Mouse (Mus musculus) kidney, adult 2 months (tissue): ENCODE measurements at regions not wholly inside any gene's neighbourhood (a gene's known extent, or its start where the extent isn't known, plus 50 kb on each side); places are given as distances from the start of the nearest gene placed in this dataset.

Source experiments
- DNase-seq: peaks from one replicate; pipeline ENCODE4 v3.0.0; 2021
- H3K27ac ChIP-seq: fragments of 200-500 bp; 2 replicates; pipeline ENCODE4 v1.5.1; 2012; ENCODE audit warnings: low read depth, low read length, control low read depth, inconsistent platforms; ENCODE audit not compliant: insufficient read depth
- H3K27me3 ChIP-seq: fragments of 200-500 bp; replicated peaks from 2 replicates; pipeline ENCODE4 v1.6.1; 2012; ENCODE audit warnings: mild to moderate bottlenecking, moderate library complexity, low read length, inconsistent platforms; ENCODE audit not compliant: control insufficient read depth, insufficient read depth
- H3K36me3 ChIP-seq: fragments of 200-500 bp; 2 replicates; pipeline ENCODE4 v1.6.1; 2012; ENCODE audit warnings: mild to moderate bottlenecking, moderate library complexity, low read length, inconsistent platforms; ENCODE audit not compliant: control insufficient read depth, insufficient read depth
- H3K4me1 ChIP-seq: fragments of 200-500 bp; 2 replicates; pipeline ENCODE4 v1.6.1; 2011; ENCODE audit warnings: low read length; ENCODE audit not compliant: control insufficient read depth, insufficient read depth
- H3K4me3 ChIP-seq: fragments of 200-500 bp; 2 replicates; pipeline ENCODE4 v1.5.1; 2011; ENCODE audit warnings: mild to moderate bottlenecking, low read depth, low read length, control low read depth; ENCODE audit not compliant: insufficient read depth
- CTCF ChIP-seq: fragments of 200-500 bp; conservative IDR thresholded peaks from 2 replicates; pipeline ENCODE4 v1.5.1; 2011; ENCODE audit warnings: low read depth, mild to moderate bottlenecking, control low read depth, low read length, moderate library complexity, mixed read lengths; ENCODE audit not compliant: insufficient read depth, insufficient read length
- POLR2A ChIP-seq: fragments of 200-500 bp; IDR thresholded peaks from one replicate; pipeline ENCODE4 v1.6.1; 2011; ENCODE audit warnings: low read depth, low read length, control low read depth
- WGBS: fragments of 180-500 bp; shearing (Covaris S2); methylation state at CpG from one replicate; pipeline ENCODE4 v1.1.7; 2018; 5-methylcytosine and 5-hydroxymethylcytosine counted together

DNA sequence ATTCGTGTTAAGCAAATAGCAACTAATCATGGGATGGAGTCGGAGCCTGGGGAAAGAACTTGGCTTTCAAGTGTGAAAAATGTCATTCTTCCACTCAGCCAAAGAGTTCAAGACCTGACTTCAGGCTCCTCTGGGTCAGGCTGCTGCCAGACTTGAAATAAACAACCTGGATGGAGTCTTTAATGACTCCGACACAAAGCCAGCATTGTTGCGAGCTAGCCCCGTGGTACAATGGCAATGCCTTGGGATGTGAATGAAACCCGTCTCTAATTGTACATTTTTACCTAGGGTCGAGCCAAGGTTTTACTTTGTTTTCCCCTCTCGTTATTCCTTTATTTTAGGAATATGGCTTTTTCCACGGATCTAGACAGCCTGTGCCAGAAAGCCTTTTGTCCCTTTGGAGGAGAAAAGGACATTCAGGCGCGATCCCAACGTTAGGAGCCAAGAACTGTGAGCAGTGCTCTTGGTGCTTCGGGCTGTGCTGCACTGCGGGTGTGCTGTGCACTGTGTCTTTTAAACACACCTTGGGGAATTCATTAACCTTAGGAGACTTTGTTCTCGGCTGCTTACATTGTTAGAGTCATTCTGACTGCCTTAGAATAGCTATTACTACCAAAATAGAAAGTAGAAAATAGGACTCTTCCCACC, 398.1 kb downstream of the Cd83 start:
- WGBS, result 37% methylated on average over 15 of the region's 15 CpGs
- no peak for TF ChIP-seq CTCF
- TF ChIP-seq POLR2A, result no peak
- no peak overlapping the region for H3K4me3 ChIP-seq
- no peak overlapping the region for H3K27ac ChIP-seq
- H3K27me3 ChIP-seq, result no peaks in the 10 kb centered on the region
- peak; percentile 58 for DNase-seq
- H3K4me1 ChIP-seq, result peaks cover 5% of the 10 kb centered on the region; the same call in 1 of the 2 replicates
- no peaks in the 10 kb centered on the region for H3K36me3 ChIP-seq

DNA sequence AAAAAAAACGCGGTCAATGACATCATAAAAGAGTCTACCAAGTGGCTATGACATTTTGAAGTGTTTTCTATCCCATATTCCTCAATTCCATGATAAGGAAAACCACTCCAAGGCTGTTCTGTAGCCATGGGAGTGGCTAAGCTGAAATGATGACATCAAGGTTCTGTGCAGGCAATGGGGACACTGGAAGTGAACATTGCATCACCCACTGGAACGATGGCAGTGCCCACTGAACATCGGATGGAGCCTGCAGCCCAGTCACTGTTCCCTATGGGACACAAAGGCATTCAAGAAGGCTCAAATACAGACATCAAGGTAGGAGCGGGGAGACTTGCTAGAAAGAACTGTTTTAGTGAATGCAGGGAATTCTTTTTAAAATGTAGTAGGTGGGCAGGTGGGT, 410.8 kb downstream of the Cd83 start:
- H3K27me3 ChIP-seq, result no peaks in the 10 kb centered on the region
- no peak overlapping the region for H3K27ac ChIP-seq
- TF ChIP-seq POLR2A (no peak), CTCF (no peak)
- no peak overlapping the region for H3K4me3 ChIP-seq
- 94% methylated on average over 5 of the region's 5 CpGs for WGBS
- H3K36me3 ChIP-seq, result no peaks in the 10 kb centered on the region
- no peak for DNase-seq
- H3K4me1 ChIP-seq, result no peaks in the 10 kb centered on the region

- no peak for DNase-seq
- Histone ChIP-seq H3K4me3 (no peak overlapping the region), H3K36me3 (no peaks in the 10 kb centered on the region), H3K27ac (no peak overlapping the region), H3K4me1 (no peaks in the 10 kb centered on the region), H3K27me3 (no peaks in the 10 kb centered on the region)
- WGBS, result 96% methylated on average over 4 of the region's 4 CpGs
- TF ChIP-seq POLR2A, result no peak
- no peak for TF ChIP-seq CTCF
These were observed 421.5 kb downstream of the Cd83 start for GRCm38 (mm10) chr13:44206042-44206441.

DNA sequence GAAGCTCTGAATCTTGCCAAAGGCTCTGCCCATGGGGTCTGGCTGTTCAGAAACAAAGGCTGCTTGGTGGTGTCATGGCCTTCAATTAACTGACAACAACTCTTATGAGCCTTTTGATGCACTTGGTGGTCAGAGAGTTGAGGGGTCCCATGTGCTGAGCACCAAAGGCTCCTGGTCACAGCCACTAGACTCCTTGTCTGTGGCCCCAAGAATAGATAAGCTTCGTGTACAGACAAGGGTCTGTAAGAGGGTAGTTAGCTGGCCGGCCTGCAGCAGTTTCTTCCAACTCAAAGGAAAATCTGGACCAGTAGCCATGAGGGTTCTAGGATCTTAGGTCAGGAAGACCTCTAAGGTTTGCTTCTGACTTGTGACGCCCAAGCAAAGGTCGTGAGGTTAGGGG, 421.9 kb downstream of the Cd83 start:
- H3K27me3 ChIP-seq, result no peaks in the 10 kb centered on the region
- 97% methylated on average over 4 of the region's 4 CpGs for WGBS
- no peaks in the 10 kb centered on the region for H3K4me1 ChIP-seq
- TF ChIP-seq POLR2A, result no peak
- TF ChIP-seq CTCF, result no peak
- no peak overlapping the region for H3K4me3 ChIP-seq
- no peak overlapping the region for H3K27ac ChIP-seq
- DNase-seq, result no peak
- no peaks in the 10 kb centered on the region for H3K36me3 ChIP-seq

GRCm38 (mm10) chr13:44207400-44208005, 422.9 kb downstream of the Cd83 start:
- Histone ChIP-seq H3K27me3 (no peaks in the 10 kb centered on the region), H3K36me3 (no peaks in the 10 kb centered on the region), H3K4me3 (no peak overlapping the region), H3K27ac (no peak overlapping the region), H3K4me1 (no peaks in the 10 kb centered on the region)
- WGBS, result 82% methylated on average over 11 of the region's 11 CpGs
- no peak for TF ChIP-seq CTCF
- no peak for TF ChIP-seq POLR2A
- no peak for DNase-seq

GRCm38 (mm10) chr13:44209036-44209435, 424.5 kb downstream of the Cd83 start:
- TF ChIP-seq CTCF, result no peak
- no peak for TF ChIP-seq POLR2A
- DNase-seq, result peak; percentile 12
- no peak overlapping the region for H3K4me3 ChIP-seq
- no peak overlapping the region for H3K27ac ChIP-seq
- no peaks in the 10 kb centered on the region for H3K27me3 ChIP-seq
- WGBS, result 28% methylated on average over 11 of the region's 11 CpGs
- no peaks in the 10 kb centered on the region for H3K36me3 ChIP-seq
- no peaks in the 10 kb centered on the region for H3K4me1 ChIP-seq

GRCm38 (mm10) chr13:44210123-44210522, 425.5 kb downstream of the Cd83 start:
- Histone ChIP-seq H3K27me3 (no peaks in the 10 kb centered on the region), H3K36me3 (no peaks in the 10 kb centered on the region), H3K27ac (no peak overlapping the region), H3K4me3 (no peak overlapping the region), H3K4me1 (no peaks in the 10 kb centered on the region)
- peak; percentile 3 for DNase-seq
- no peak for TF ChIP-seq CTCF
- TF ChIP-seq POLR2A, result no peak
- WGBS, result 80% methylated on average over 6 of the region's 6 CpGs
